Mouse (Mus musculus) skeletal muscle tissue, adult 2 months (tissue): ENCODE results near the gene Crmp1.
A peak's percentile ranks its signal among the peaks of the same experiment; 100 is the strongest.

Experiments
- DNase-seq: peaks from one replicate; pipeline ENCODE4 v3.0.0-alpha.2; 2012; ENCODE audit warnings: low read depth, low spot score

Gene Crmp1

GRCm38 (mm10) chr5:37240550-37240949 is 1.2 kb upstream of the Crmp1 start:
- DNase-seq: no peak

- DNase-seq: no peak
These were observed 516 bp upstream of the Crmp1 start for GRCm38 (mm10) chr5:37241224-37241623.

GRCm38 (mm10) chr5:37242360-37243168 is 824 bp downstream of the Crmp1 start:
- no peak for DNase-seq

- DNase-seq: peak; percentile 6
These were observed 1.6 kb downstream of the Crmp1 start for GRCm38 (mm10) chr5:37243169-37243886.

- DNase-seq: no peak
These were observed 2.4 kb downstream of the Crmp1 start for GRCm38 (mm10) chr5:37244161-37244560.

- DNase-seq: no peak
These were observed 3.0 kb downstream of the Crmp1 start for GRCm38 (mm10) chr5:37244666-37245242.

GRCm38 (mm10) chr5:37245651-37246050 is 3.9 kb downstream of the Crmp1 start:
- no peak for DNase-seq

- no peak for DNase-seq
These were observed 4.6 kb downstream of the Crmp1 start for GRCm38 (mm10) chr5:37246138-37246910.

- no peak for DNase-seq
These were observed 5.7 kb downstream of the Crmp1 start for GRCm38 (mm10) chr5:37247456-37247855.

- no peak for DNase-seq
These were observed 7.1 kb downstream of the Crmp1 start for GRCm38 (mm10) chr5:37248870-37249269.

- no peak for DNase-seq
These were observed 9.9 kb downstream of the Crmp1 start for GRCm38 (mm10) chr5:37251596-37251995.

- no peak for DNase-seq
These were observed 10.5 kb downstream of the Crmp1 start for GRCm38 (mm10) chr5:37252101-37252804.

GRCm38 (mm10) chr5:37254523-37254922 is 12.8 kb downstream of the Crmp1 start:
- DNase-seq: no peak

GRCm38 (mm10) chr5:37256823-37257222 is 15.1 kb downstream of the Crmp1 start:
- DNase-seq: no peak

- no peak for DNase-seq
These were observed 15.5 kb downstream of the Crmp1 start for GRCm38 (mm10) chr5:37257243-37257642.

GRCm38 (mm10) chr5:37261734-37262133 is 20.0 kb downstream of the Crmp1 start:
- no peak for DNase-seq

GRCm38 (mm10) chr5:37263816-37264215 is 22.1 kb downstream of the Crmp1 start:
- no peak for DNase-seq

GRCm38 (mm10) chr5:37281021-37281420 is 39.3 kb downstream of the Crmp1 start:
- DNase-seq: no peak

- DNase-seq: no peak
These were observed 46.6 kb downstream of the Crmp1 start for GRCm38 (mm10) chr5:37288374-37288773.

GRCm38 (mm10) chr5:37289236-37289635 is 47.5 kb downstream of the Crmp1 start:
- DNase-seq: no peak

- no peak for DNase-seq
These were observed 49.2 kb downstream of the Crmp1 start for GRCm38 (mm10) chr5:37290983-37291382.
